Mouse (Mus musculus) kidney, adult 2 months (tissue): Measurements from ENCODE around the gene Scn4a.

Source experiments
- CTCF ChIP-seq: fragments of 200-500 bp; conservative IDR thresholded peaks from 2 replicates; pipeline ENCODE4 v1.5.1; 2011; ENCODE audit warnings: low read depth, mild to moderate bottlenecking, control low read depth, low read length, moderate library complexity, mixed read lengths; ENCODE audit not compliant: insufficient read depth, insufficient read length
- POLR2A ChIP-seq: fragments of 200-500 bp; IDR thresholded peaks from one replicate; pipeline ENCODE4 v1.6.1; 2011; ENCODE audit warnings: low read depth, low read length, control low read depth

DNA sequence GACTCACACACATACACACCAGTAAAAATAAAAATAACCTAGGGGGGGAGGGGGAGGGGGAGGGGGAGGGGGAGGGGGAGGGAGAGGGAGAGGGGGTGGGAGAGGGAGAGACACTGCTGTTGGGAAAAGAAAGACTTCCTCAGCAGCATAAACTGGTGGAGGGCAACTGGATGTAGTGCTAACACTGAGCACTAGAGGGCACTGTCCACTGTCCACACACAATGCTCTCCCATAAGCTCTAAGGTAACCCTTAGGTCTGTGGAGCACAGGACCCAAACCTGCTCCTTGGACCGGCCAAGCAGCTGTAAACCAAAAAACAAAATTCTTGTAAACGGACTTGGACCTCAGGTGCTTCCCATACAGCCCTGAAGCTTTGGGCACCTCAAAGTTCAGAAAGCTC is 50.5 kb downstream of the Scn4a start:
- TF ChIP-seq CTCF = peak; percentile 96
- TF ChIP-seq POLR2A = no peak
